Mouse (Mus musculus): ENCODE data around the gene Zfp740. TPM values are rescaled to one million over a fixed set of nuclear protein-coding genes. Genes with fewer than 3 reads are reported as not detected.

The Zfp740 gene
- polyA plus RNA-seq, 1 experiment = 0.44 TPM

- Histone ChIP-seq H3K9me3 (ENCODE audit: control insufficient read depth, low read length) (peaks cover 2% of the 10 kb centered on the region; the same call in 1 of the 2 replicates), H3K36me3 (ENCODE audit: control insufficient read depth) (no peaks in the 10 kb centered on the region), H3K4me1 (ENCODE audit: control insufficient read depth) (peaks cover 5% of the 10 kb centered on the region), H3K4me3 (replicated peaks) (no peak overlapping the region), H3K27me3 (ENCODE audit: control insufficient read depth) (peaks cover 84% of the 10 kb centered on the region)
- TF ChIP-seq TAL1 (IDR thresholded peaks at IDR 0.05; ENCODE audit: low read length) (no peak), GATA1 (IDR thresholded peaks at IDR 0.05; ENCODE audit: low read length) (no peak)
Measured at GRCm38 (mm10) chr15:102258581-102259253, 55.7 kb downstream of the Zfp740 start.

GRCm38 (mm10) chr15:102262582-102262981 is 59.5 kb downstream of the Zfp740 start:
- no peaks in the 10 kb centered on the region for H3K36me3 ChIP-seq (ENCODE audit: control insufficient read depth)
- peaks cover 5% of the 10 kb centered on the region for H3K4me1 ChIP-seq (ENCODE audit: control insufficient read depth)
- H3K9me3 ChIP-seq (ENCODE audit: control insufficient read depth, low read length) = peaks cover 2% of the 10 kb centered on the region; the same call in 1 of the 2 replicates
- no peak overlapping the region for H3K4me3 ChIP-seq (replicated peaks)
- peaks cover 52% of the 10 kb centered on the region for H3K27me3 ChIP-seq (ENCODE audit: control insufficient read depth)
- TF ChIP-seq GATA1 (IDR thresholded peaks at IDR 0.05; ENCODE audit: low read length) (no peak), TAL1 (IDR thresholded peaks at IDR 0.05; ENCODE audit: low read length) (no peak)

GRCm38 (mm10) chr15:102263037-102263436 is 60.0 kb downstream of the Zfp740 start:
- Histone ChIP-seq H3K36me3 (ENCODE audit: control insufficient read depth) (no peaks in the 10 kb centered on the region), H3K9me3 (ENCODE audit: control insufficient read depth, low read length) (no peaks in the 10 kb centered on the region; the same call in 1 of the 2 replicates), H3K4me3 (replicated peaks) (no peak overlapping the region), H3K27me3 (ENCODE audit: control insufficient read depth) (peaks cover 47% of the 10 kb centered on the region), H3K4me1 (ENCODE audit: control insufficient read depth) (0 out of 2 replicates have a peak, but pooled peaks cover 1% of the 10 kb centered on the region)
- no peak for TF ChIP-seq GATA1 (IDR thresholded peaks at IDR 0.05; ENCODE audit: low read length)
- TF ChIP-seq TAL1 (IDR thresholded peaks at IDR 0.05; ENCODE audit: low read length) = no peak

Other genes with a start within 250 kb of the Zfp740 start
- 0.01 TPM in 1 of 2 replicates, not detected in the other for gene Krt78, start 249.0 kb upstream of the Zfp740 start, polyA plus RNA-seq (2012)
- 0.06 and 0.07 TPM in 2 replicates for gene Krt8, start 198.8 kb upstream of the Zfp740 start, polyA plus RNA-seq (2012)
- gene Krt18, start 175.1 kb upstream of the Zfp740 start, polyA plus RNA-seq (2012) = 0.13 TPM in 1 of 2 replicates, not detected in the other
- gene Eif4b, start 129.5 kb upstream of the Zfp740 start, polyA plus RNA-seq (2012) = 8.2 and 8.3 TPM in 2 replicates
- gene Tns2, start 102.8 kb upstream of the Zfp740 start, polyA plus RNA-seq (2012) = 0.04 and 0.05 TPM in 2 replicates
- gene Spryd3, start 67.0 kb upstream of the Zfp740 start, polyA plus RNA-seq (2012) = 1.1 and 1.4 TPM in 2 replicates
- 0.05 TPM in 1 of 2 replicates, not detected in the other for gene Igfbp6, start 58.9 kb upstream of the Zfp740 start, polyA plus RNA-seq (2012)
- 0.12 and 0.18 TPM in 2 replicates for gene Soat2, start 52.7 kb upstream of the Zfp740 start, polyA plus RNA-seq (2012)
- 0.97 and 1.4 TPM in 2 replicates for gene Csad, start 1.5 kb downstream of the Zfp740 start, polyA plus RNA-seq (2012)
- 1.4 and 2.1 TPM in 2 replicates for gene Itgb7, start 28.7 kb downstream of the Zfp740 start, polyA plus RNA-seq (2012)
- 0.09 TPM in 2 replicates for gene Rarg, start 54.3 kb downstream of the Zfp740 start, polyA plus RNA-seq (2012)
- gene Gm9918, start 67.3 kb downstream of the Zfp740 start, polyA plus RNA-seq (2012) = not detected in 2 replicates
- 3.2 and 3.5 TPM in 2 replicates for gene Mfsd5, start 76.2 kb downstream of the Zfp740 start, polyA plus RNA-seq (2012)
- 12.0 and 15.2 TPM in 2 replicates for gene Espl1, start 93.0 kb downstream of the Zfp740 start, polyA plus RNA-seq (2012)
- gene Pfdn5, start 122.9 kb downstream of the Zfp740 start, polyA plus RNA-seq (2012) = 1.2 and 3.3 TPM in 2 replicates
- gene Myg1, start 128.5 kb downstream of the Zfp740 start, polyA plus RNA-seq (2012) = 6.4 and 8.0 TPM in 2 replicates
- gene Aaas, start 147.5 kb downstream of the Zfp740 start, polyA plus RNA-seq (2012) = 13.7 and 18.1 TPM in 2 replicates
- not detected in 2 replicates for gene Sp7, start 163.9 kb downstream of the Zfp740 start, polyA plus RNA-seq (2012)
- 0.32 and 0.93 TPM in 2 replicates for gene Sp1, start 202.9 kb downstream of the Zfp740 start, polyA plus RNA-seq (2012)
- 0.03 and 0.08 TPM in 2 replicates for gene Amhr2, start 242.1 kb downstream of the Zfp740 start, polyA plus RNA-seq (2012)